Mouse (Mus musculus): ENCODE data around the gene 1700030K09Rik. TPM values are rescaled to one million over a fixed set of nuclear protein-coding genes. Genes with fewer than 3 reads are reported as not detected.
A peak's percentile ranks its signal among the peaks of the same experiment; 100 is the strongest.

Gene 1700030K09Rik
- polyA plus RNA-seq, 1 experiment from 2014 or later, result 19.1 TPM

DNA sequence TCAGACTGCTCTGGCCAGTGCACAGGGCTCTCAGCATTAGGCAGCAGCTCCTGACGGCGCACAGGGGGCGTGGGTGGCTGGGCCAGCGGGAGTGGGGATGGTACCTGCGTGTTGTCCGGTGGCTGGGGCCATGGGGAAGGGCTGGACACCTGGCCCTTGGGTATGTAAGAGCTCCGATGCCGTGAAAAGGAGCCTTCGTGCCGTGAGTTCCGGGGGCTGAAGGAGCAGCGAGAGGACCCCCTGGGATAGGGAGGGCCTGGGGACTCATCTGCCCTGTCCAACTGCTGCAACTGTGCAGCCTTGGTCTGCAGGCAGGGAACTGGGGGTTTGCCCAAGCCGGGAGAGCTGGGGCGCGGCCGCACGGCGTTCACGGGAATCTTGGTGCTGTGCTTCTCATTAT is 52.5 kb downstream of the 1700030K09Rik start:
- Histone ChIP-seq H3K36me3 (ENCODE audit: poor library complexity, severe bottlenecking) (peaks cover 31% of the 10 kb centered on the region), H3K27me3 (no peaks in the 10 kb centered on the region), H3K27ac (no peak overlapping the region), H3K4me2 (no peak overlapping the region), H3K4me1 (peaks cover 29% of the 10 kb centered on the region), H3K9me3 (replicated peaks) (no peaks in the 10 kb centered on the region), H3K9ac (no peak overlapping the region; the same call in 1 of the 2 replicates), H3K4me3 (no peak overlapping the region)
- no peak for ATAC-seq
- 90% methylated on average over 19 of the region's 19 CpGs for whole genome bisulfite sequencing

DNA sequence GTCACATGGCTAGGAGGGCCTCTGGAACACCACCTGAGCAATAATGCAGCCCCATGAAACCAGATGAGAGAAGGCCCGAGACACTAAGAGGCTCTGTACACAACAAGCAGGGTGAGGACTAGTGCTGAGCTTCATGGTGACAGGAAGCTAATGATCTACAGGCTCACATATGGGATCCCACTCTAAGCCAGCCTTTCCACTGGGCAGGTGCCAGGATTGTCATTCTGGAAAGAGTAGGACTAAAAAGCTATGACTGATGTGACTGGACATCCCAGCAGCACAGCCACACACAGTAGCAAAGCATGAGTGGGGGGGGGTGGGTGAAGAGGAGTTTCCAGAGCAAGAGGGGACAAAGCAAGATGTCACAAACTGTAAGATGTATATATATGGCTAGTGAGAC is 54.2 kb downstream of the 1700030K09Rik start:
- H3K9ac ChIP-seq, result no peak overlapping the region
- no peak for ATAC-seq
- H3K4me2 ChIP-seq, result no peak overlapping the region
- H3K27ac ChIP-seq, result no peak overlapping the region
- peaks cover 28% of the 10 kb centered on the region for H3K4me1 ChIP-seq
- H3K36me3 ChIP-seq (ENCODE audit: poor library complexity, severe bottlenecking), result peaks cover 37% of the 10 kb centered on the region
- WGBS, result 94% methylated on average over 1 of the region's 1 CpGs
- H3K4me3 ChIP-seq, result no peak overlapping the region
- no peaks in the 10 kb centered on the region for H3K27me3 ChIP-seq
- H3K9me3 ChIP-seq (replicated peaks), result no peaks in the 10 kb centered on the region

GRCm38 (mm10) chr8:72498527-72498926 is 54.8 kb downstream of the 1700030K09Rik start:
- Histone ChIP-seq H3K4me2 (no peak overlapping the region), H3K27ac (no peak overlapping the region), H3K4me1 (peaks cover 29% of the 10 kb centered on the region), H3K27me3 (no peaks in the 10 kb centered on the region), H3K4me3 (no peak overlapping the region), H3K9me3 (replicated peaks) (no peaks in the 10 kb centered on the region), H3K9ac (no peak overlapping the region), H3K36me3 (ENCODE audit: poor library complexity, severe bottlenecking) (peaks cover 37% of the 10 kb centered on the region)
- 94% methylated on average over 4 of the region's 4 CpGs for WGBS
- no peak for ATAC-seq

DNA sequence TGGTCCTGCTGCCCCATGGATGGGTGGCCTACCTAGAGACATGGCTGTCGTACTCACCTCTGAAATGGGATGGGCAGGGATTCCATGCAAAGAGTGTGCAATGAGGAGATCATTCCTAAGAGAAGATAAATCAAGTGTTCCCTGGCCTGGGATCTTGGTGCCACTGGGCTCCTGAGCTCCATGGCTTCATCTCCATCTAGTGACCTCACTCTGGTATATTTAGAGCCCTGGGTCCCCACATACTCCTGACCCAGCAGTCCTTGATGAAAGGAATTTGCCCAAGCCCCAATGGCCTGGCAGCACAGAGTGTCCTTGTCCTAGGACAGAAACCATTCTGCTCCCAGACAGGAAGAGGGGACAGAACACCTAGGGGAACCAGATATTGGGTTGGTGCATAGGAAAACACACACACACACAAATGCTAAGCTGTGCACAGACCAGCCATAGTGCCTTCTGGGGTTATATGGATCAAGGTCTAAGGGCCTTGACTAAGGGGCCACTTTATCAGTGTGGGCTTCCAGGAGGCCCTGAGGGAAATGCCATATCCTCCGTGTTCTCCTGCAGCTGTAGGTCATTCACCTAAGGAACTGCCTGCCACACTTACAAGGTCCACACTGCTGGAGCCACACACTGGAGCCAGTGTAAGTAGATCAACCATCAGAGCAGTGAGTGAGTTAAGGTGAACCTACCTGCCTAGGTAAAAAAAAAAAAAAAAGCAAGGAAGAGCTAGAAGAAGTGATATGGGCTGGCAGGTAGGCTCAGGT is 56.0 kb downstream of the 1700030K09Rik start:
- ATAC-seq, result no peak
- 95% methylated on average over 2 of the region's 2 CpGs for WGBS

GRCm38 (mm10) chr8:72500521-72500931 is 56.8 kb downstream of the 1700030K09Rik start:
- no peak for ATAC-seq
- WGBS, result 95% methylated on average over 1 of the region's 1 CpGs
- H3K4me2 ChIP-seq, result no peak overlapping the region

More for the DNA sequence above, 56.0 kb downstream of the 1700030K09Rik start:
- Histone ChIP-seq H3K4me2 (no peak overlapping the region), H3K27ac (no peak overlapping the region), H3K4me1 (peaks cover 29% of the 10 kb centered on the region), H3K4me3 (no peak overlapping the region), H3K9me3 (replicated peaks) (no peaks in the 10 kb centered on the region), H3K36me3 (ENCODE audit: poor library complexity, severe bottlenecking) (peaks cover 32% of the 10 kb centered on the region), H3K9ac (no peak overlapping the region), H3K27me3 (no peaks in the 10 kb centered on the region)

DNA sequence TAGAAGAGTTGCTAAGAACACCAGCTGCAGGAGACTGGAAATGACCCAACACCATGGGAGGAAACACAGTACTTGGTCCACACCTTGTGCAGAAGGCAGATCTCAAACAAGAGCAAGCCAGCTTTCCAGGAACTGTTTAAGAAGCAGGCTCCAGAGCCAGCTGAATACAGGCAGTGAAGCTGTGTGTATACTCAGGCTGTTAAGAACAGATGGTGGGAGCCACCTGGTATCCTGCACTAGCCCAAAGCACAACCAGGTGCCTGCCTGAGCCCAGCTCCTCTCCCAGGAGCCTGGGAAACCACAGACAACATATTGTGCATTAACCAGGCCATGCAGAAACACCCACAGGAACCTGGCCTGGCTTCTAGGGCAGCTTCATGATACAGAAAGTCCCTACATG is 60.5 kb downstream of the 1700030K09Rik start:
- Histone ChIP-seq H3K27ac (no peak overlapping the region; the same call in 1 of the 2 replicates), H3K27me3 (no peaks in the 10 kb centered on the region), H3K9ac (0 out of 2 replicates have a peak overlapping the region, but pooled peaks have one; percentile 26), H3K4me2 (no peak overlapping the region), H3K4me1 (peaks cover 26% of the 10 kb centered on the region), H3K36me3 (ENCODE audit: poor library complexity, severe bottlenecking) (peaks cover 6% of the 10 kb centered on the region), H3K4me3 (no peak overlapping the region), H3K9me3 (replicated peaks) (no peaks in the 10 kb centered on the region)
- ATAC-seq, result peak; percentile 77

More at GRCm38 (mm10) chr8:72500521-72500931, 56.8 kb downstream of the 1700030K09Rik start:
- no peak overlapping the region for H3K27ac ChIP-seq
- H3K4me1 ChIP-seq, result peaks cover 26% of the 10 kb centered on the region
- no peaks in the 10 kb centered on the region for H3K27me3 ChIP-seq
- no peak overlapping the region for H3K9ac ChIP-seq
- H3K4me3 ChIP-seq, result no peak overlapping the region
- no peaks in the 10 kb centered on the region for H3K9me3 ChIP-seq (replicated peaks)
- H3K36me3 ChIP-seq (ENCODE audit: poor library complexity, severe bottlenecking), result peaks cover 24% of the 10 kb centered on the region

DNA sequence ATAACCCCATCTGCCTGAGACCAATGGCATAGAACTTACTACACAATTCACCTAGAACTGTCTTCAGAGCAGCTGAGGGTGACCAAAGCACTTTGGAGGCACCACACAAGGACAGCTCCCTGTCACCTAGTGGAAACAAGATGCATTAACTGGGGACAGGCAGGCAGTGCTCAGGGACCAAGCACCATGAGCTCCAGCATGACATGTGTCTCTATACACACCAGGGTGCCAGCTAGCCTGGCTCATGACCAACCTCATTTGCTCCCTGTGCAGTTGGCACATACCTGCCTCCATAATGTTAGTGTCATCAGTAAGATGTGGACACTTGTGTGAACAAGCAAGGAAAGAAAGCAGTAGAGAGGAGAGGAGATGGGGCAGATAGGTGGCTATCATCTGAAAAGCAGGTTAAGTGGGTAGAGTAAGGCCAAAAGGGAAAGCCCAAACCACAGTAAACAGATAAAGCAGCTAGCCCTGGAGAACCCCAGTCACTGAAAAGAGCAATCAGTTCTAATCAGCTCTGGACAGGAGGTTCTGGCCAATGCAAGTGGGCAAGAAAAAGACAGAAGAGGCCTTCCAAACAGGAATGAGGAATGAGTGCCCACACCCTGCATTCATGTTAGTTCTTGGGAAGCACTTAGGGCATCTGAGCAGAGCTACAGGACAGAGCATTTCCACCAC is 61.1 kb downstream of the 1700030K09Rik start:
- Histone ChIP-seq H3K4me2 (no peak overlapping the region), H3K27me3 (no peaks in the 10 kb centered on the region), H3K4me3 (no peak overlapping the region), H3K4me1 (peaks cover 26% of the 10 kb centered on the region), H3K36me3 (ENCODE audit: poor library complexity, severe bottlenecking) (peaks cover 6% of the 10 kb centered on the region), H3K27ac (no peak overlapping the region; the same call in 1 of the 2 replicates), H3K9me3 (replicated peaks) (no peaks in the 10 kb centered on the region), H3K9ac (no peak overlapping the region)
- no peak for ATAC-seq

DNA sequence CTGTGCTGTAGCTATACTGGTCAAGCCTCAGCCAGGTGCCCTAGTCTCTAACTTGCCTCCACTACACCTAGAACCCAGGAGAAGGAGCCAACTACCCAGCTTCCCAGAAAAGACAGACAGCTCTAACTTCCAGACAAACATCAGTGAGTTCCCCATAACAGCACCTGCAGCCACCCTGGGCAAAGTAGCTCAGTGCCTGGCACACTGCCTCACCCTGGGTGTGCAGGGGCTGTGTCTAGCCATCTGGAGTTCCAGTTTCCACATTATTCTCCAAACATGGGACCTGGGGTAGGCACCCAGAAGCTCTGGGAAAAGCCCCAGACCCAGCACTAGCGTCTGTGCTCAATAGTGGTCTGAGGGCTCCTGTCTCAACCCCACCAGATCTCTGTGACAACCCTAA is 63.8 kb downstream of the 1700030K09Rik start:
- Histone ChIP-seq H3K9me3 (replicated peaks) (no peaks in the 10 kb centered on the region), H3K4me1 (peaks cover 25% of the 10 kb centered on the region), H3K27ac (no peak overlapping the region), H3K4me3 (no peak overlapping the region), H3K4me2 (no peak overlapping the region), H3K27me3 (no peaks in the 10 kb centered on the region), H3K9ac (no peak overlapping the region), H3K36me3 (ENCODE audit: poor library complexity, severe bottlenecking) (peaks cover 4% of the 10 kb centered on the region)
- ATAC-seq, result no peak
- WGBS, result 72% methylated on average over 1 of the region's 1 CpGs

Small RNA genes lying within 50 kb of the gene (microRNA-seq; reads per million reads assigned to microRNA genes)
- 2.1 reads per million for gene Mir7068

Other genes starting within 250 kb of the 1700030K09Rik start
- gene Cib3, start 231.0 kb upstream of the 1700030K09Rik start, polyA plus RNA-seq (2015; fragmentation: Nextera tagmentation; extraction: Ambion mirVana), result not detected in 2 replicates
- not detected in 2 replicates for gene Gm11034, start 230.2 kb upstream of the 1700030K09Rik start, polyA plus RNA-seq (2015; fragmentation: Nextera tagmentation; extraction: Ambion mirVana)
- gene Fam32a, start 224.2 kb upstream of the 1700030K09Rik start, polyA plus RNA-seq (2015; fragmentation: Nextera tagmentation; extraction: Ambion mirVana), result 103 and 108 TPM in 2 replicates
- 211 and 235 TPM in 2 replicates for gene Ap1m1, start 203.9 kb upstream of the 1700030K09Rik start, polyA plus RNA-seq (2015; fragmentation: Nextera tagmentation; extraction: Ambion mirVana)
- 39.4 and 41.0 TPM in 2 replicates for gene Gm10282, start 138.6 kb upstream of the 1700030K09Rik start, polyA plus RNA-seq (2015; fragmentation: Nextera tagmentation; extraction: Ambion mirVana)
- gene Klf2, start 124.8 kb upstream of the 1700030K09Rik start, polyA plus RNA-seq (2015; fragmentation: Nextera tagmentation; extraction: Ambion mirVana), result 2.8 and 3.6 TPM in 2 replicates
- 61.4 and 69.0 TPM in 2 replicates for gene Eps15l1, start 22.4 kb upstream of the 1700030K09Rik start, polyA plus RNA-seq (2015; fragmentation: Nextera tagmentation; extraction: Ambion mirVana)
- gene Calr3, start within 50 bp of the 1700030K09Rik start, polyA plus RNA-seq (2015; fragmentation: Nextera tagmentation; extraction: Ambion mirVana), result 0.87 and 0.99 TPM in 2 replicates
- 48.4 and 55.7 TPM in 2 replicates for gene Cherp, start 31.3 kb downstream of the 1700030K09Rik start, polyA plus RNA-seq (2015; fragmentation: Nextera tagmentation; extraction: Ambion mirVana)
- gene Slc35e1, start 48.7 kb downstream of the 1700030K09Rik start, polyA plus RNA-seq (2015; fragmentation: Nextera tagmentation; extraction: Ambion mirVana), result 6.4 and 8.8 TPM in 2 replicates
- gene Med26, start 104.4 kb downstream of the 1700030K09Rik start, polyA plus RNA-seq (2015; fragmentation: Nextera tagmentation; extraction: Ambion mirVana), result 15.5 and 19.4 TPM in 2 replicates
- gene Smim7, start 127.2 kb downstream of the 1700030K09Rik start, polyA plus RNA-seq (2015; fragmentation: Nextera tagmentation; extraction: Ambion mirVana), result 123 and 126 TPM in 2 replicates
- gene Tmem38a, start 128.2 kb downstream of the 1700030K09Rik start, polyA plus RNA-seq (2015; fragmentation: Nextera tagmentation; extraction: Ambion mirVana), result 13.3 and 13.5 TPM in 2 replicates
- 0.68 and 0.97 TPM in 2 replicates for gene Nwd1, start 202.8 kb downstream of the 1700030K09Rik start, polyA plus RNA-seq (2015; fragmentation: Nextera tagmentation; extraction: Ambion mirVana)